Mouse (Mus musculus) erythroid progenitor cell, adult 5-6 weeks (primary cell): ENCODE data around the gene Chodl. TPM values are rescaled to one million over a fixed set of nuclear protein-coding genes. Genes with fewer than 3 reads are reported as not detected.

Source experiments
- ATAC-seq: replicated peaks from 2 replicates; pipeline ENCODE4 v1.8.0; 2016; ENCODE audit warnings: moderate number of reproducible peaks, mild to moderate bottlenecking, moderate TSS enrichment, inconsistent platforms; ENCODE audit not compliant: poor library complexity, low FRiP score, severe bottlenecking
- total RNA-seq, 2 experiments: library from RNA; stranded (forward) in 1 of 2; stranded (reverse) in 1 of 2; fragments of 150-400 nt in 1 of 2; fragments of 186-747, 209-891 nt in 1 of 2; gene quantifications; 2 replicates each; pipeline versions ENCODE4 v1.2.3 to v1.2.4; 2015 to 2017; ENCODE audit warnings: low replicate concordance in 2 of 2

Chodl gene
- not detected in 2 replicates for total RNA-seq (2015; ENCODE audit: low replicate concordance)
- total RNA-seq (2017; ENCODE audit: low replicate concordance) = not detected in 2 replicates

GRCm38 (mm10) chr16:78930382-78931286 is at the start of gene Chodl:
Gene Chodl (plus strand): TSS chr16:78930948.
- no peak for ATAC-seq

DNA sequence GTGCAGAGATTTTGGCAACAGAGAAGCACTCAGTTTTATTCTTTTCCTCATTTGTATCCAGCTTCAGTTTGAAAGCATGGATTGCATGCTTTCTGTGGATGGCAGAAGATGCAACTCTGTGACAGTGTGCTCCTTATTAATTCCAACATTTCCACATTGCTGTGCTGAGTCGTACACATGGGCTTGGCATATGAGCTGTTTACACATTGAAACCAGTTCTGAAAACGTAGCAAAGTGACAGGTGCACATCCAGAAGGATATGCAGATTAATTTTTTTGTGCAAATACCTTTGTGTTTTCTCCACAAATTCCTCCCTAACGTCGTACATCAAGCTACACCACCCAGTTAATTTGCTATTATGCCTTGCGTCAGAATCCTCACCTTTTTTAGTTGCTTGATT is 8.1 kb upstream of the Chodl start:
- no peak for ATAC-seq

DNA sequence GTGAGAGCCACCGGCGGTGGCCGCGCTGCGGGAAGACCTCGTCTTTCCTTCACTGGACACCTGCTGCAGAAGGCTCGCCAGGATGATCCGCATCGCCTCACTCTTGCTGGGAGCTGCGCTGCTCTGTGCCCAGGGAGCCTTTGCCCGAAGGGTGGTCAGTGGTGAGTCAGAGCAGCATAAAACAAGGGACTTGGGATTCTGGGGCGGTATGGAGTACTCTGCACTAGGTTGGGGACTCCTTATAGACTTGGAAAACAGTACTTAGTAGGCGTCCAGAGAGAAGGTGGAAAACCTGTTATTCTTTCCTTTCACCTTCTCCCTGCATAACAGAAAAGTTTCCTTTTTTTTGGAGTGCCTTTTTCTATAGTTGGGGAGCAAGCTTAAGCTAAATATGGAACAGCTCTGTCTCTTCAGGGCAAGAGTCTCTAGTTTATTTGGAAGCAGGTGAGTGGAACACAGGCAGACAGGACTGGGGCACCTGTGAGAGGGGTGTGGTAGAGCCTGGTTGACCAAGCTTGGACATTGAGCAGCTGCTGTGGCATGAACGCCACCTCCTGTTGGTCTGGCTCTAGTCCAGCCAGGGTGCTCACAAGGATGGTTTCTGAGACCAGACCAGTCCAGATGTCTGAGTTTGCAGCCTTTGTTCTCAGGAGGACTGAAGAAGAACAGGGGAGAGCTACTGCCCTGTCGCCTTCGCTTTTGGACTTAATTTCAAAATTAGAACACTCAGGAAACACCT is 708 bp downstream of the Chodl start:
- no peak for ATAC-seq

DNA sequence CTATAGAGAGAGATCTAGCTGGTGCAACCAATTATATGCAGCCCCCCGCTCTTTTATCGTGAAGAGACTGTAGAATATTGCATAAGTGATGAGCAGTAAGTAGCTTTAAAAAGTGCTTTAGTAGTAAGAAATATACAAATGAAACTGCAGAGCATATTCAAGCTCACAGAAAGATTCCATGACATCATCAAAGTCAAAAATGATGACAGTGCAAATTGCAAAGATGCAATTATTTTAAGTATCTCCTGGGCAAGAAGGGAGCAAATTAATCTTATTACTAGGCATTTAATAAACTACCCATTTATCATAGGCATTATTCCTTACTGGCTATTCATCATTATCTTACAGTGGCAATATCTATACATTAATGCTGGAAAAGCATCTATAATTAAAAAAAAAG is 3.5 kb downstream of the Chodl start:
- no peak for ATAC-seq

DNA sequence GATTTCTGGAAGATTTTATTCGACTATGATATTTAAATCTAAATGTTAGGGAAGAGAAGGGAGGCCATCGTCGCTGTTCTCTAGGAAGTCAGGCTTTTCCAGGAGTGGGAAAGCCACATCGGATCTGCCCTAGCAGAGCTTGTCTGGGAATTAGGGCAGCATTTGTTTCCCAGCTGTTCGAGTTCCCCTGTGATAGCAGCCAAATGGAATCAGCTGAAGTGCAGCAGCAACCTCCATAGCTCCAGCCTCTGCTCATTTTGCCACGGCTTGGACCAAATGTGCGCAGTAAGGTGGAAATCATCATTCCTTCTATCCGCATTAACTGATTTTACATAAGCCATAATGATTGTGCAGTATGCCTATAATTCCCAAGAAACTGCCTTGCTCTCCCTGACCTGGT is 7.0 kb downstream of the Chodl start:
- no peak for ATAC-seq

- no peak for ATAC-seq
Observed at GRCm38 (mm10) chr16:78950359-78950758, 19.6 kb downstream of the Chodl start.

GRCm38 (mm10) chr16:78957434-78957833 is 26.7 kb downstream of the Chodl start:
- no peak for ATAC-seq

GRCm38 (mm10) chr16:78969091-78969731 is 38.5 kb downstream of the Chodl start:
- ATAC-seq = no peak

- ATAC-seq = no peak
Observed at GRCm38 (mm10) chr16:78974099-78974498, 43.4 kb downstream of the Chodl start.

- no peak for ATAC-seq
Observed at GRCm38 (mm10) chr16:78976384-78976783, 45.6 kb downstream of the Chodl start.

Other genes with a start within 250 kb of the Chodl start
- gene Tmprss15, start 160.1 kb downstream of the Chodl start, total RNA-seq (2015; ENCODE audit: low replicate concordance) = not detected in 2 replicates
- not detected in 2 replicates for gene Tmprss15, start 160.1 kb downstream of the Chodl start, total RNA-seq (2017; ENCODE audit: low replicate concordance)